Mouse (Mus musculus): Measurements from ENCODE around the gene Med11.
"Not testable (repeated sequence)": the region's sequence is repeated elsewhere in the genome, so short reads cannot be mapped to it uniquely, and the experiment has no call there.

Med11 gene

DNA sequence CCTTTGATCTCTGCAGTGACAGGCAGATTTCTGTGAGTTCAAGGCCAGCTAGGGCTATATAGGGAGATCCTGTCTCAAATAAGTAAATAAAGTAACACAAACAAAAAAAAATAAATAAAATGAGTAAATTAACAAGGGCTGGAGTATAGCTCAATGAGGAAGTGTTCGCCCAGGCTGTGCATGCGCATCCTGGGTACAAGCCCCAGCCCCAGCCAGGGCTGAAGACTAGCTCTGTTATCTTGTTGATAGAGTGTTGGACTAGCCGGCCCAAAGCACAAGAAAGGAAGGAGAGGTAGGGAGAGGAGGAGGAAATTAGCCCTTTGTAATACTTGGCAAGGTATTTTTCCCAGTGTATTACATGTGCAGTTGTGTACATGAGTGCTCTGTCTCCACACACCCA is 7.8 kb upstream of the Med11 start:
- intact Hi-C loops (cut with DNase I) = no loop called here

GRCm38 (mm10) chr11:70444667-70445066 is 7.1 kb upstream of the Med11 start:
- intact Hi-C loops (cut with DNase I) = no loop called here

- intact Hi-C loops (cut with DNase I) = no loop called here
These were observed 5.0 kb upstream of the Med11 start for GRCm38 (mm10) chr11:70446756-70447155.

DNA sequence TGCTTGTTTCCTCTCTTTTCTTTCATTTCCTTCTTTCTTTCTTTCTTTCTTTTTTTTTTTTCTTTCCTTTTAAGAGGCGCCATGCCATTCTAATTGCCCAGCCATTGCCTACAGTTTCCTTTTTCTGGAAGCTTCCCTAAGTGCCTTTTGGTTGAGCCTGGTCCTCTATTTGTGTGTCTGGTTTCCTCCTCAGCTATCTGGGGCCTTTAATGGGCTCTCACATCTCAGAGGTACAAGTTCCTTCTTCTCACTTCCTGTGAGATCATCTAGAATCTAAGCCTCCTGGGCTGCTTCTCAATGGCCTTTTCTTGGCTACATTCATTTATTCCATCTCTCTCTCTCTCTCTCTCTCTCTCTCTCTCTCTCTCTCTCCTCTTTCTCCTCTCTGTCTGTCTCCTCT is 4.3 kb upstream of the Med11 start:
- intact Hi-C loops (cut with DNase I) = no loop called here

DNA sequence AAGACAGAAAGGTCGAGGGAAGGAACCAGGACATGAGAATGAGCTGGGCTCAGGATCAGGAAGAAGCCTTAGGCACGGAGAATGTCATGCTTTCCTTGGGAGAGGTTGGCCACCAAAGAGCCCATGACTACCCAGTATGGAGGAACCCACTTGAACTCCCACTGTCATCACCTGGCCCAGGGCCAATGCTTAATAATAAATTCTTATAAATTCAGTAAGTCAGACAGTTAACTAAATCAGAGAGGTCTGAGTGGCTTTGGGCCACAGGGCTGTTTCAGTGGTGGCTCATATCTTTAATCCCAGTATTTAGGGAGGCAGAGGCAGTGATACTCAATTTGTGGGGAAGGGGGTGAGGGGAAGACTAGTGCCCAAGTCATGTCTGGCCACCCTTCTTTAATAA is 793 bp upstream of the Med11 start:
- intact Hi-C loops (cut with DNase I) = no loop called here

GRCm38 (mm10) chr11:70453261-70454044 is 1.7 kb downstream of the Med11 start:
- intact Hi-C loops (cut with DNase I) = loop anchor here (2.0 kb wide), 1 partner anchor 49 kb away; no protein-coding TSS in a partner anchor

DNA sequence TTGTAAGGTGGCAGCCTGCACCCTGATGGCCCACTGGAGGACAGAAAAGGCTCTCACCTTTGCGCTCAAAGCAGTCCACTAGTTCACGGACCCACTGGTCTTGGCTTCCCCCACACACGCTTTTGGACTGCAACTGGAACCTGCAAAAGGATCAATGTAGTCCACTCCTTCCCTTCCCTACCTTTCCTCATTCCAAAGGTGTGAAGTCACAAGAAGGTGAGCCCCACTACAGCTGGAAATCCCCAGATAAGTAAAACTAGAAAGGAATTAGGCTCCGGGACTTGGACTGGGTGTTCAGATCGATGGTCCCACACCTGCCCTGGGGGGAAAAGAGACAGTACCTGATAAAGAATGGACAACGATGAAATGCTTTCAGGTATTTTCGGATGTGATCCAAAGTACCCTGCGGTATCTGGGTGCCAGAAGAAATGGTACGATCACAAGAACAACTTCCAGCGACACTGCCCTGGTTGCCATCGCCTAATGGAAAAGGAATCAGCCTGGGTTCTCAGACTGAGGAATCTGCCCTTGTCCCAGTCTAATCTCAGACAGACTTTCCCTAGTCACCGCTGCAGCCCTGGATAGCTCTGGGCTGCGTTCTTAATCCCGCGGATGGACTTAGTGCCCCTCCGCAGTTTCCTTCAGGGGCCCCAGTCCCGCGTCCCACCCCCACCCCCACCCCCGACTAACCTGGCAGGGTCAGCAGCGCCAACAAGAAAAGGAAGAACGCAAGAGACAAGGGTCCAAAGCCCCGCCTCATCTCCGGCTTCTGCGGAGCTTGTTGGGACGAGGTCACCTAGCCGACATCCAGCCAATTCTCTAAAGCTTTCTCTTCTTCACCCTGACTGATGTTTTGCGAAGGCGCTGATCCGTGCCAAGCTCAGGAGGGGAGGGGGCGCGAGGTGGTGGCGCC is 7.2 kb downstream of the Med11 start, which contains the start of gene Zmynd15:
Gene Zmynd15 (plus strand): TSS at position 746 of the 913 bp plus-strand sequence.
- intact Hi-C loops (cut with DNase I) = no loop called here

- intact Hi-C loops (cut with DNase I) = no loop called here
These were observed 7.9 kb downstream of the Med11 start, which contains the start of gene Cxcl16 for GRCm38 (mm10) chr11:70459601-70460101. TSS of gene Cxcl16 (minus strand) at chr11:70459984.

- intact Hi-C loops (cut with DNase I) = no loop called here
These were observed 12.3 kb downstream of the Med11 start for GRCm38 (mm10) chr11:70463970-70464369.

DNA sequence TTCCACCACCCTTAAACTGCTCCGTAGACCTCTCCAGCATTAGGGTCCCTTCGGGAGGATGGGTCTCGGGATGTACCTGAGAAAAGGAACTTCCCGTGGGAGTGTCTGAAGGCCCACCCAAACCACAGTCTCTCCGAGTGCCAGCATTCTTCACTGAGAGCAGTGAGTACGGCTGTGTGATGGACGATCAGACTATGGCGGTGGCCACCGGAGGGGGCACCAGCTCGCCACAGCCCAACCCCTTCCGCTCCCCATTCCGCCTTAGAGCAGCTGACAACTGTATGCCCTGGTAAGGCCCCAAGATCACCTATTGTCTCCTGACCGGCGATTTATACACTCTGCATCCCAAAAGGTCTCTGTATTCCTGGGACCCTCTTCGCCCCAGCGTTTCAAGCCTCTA is 13.5 kb downstream of the Med11 start:
- intact Hi-C loops (cut with DNase I) = no loop called here

GRCm38 (mm10) chr11:70465824-70466223 is 14.1 kb downstream of the Med11 start:
- intact Hi-C loops (cut with DNase I) = no loop called here

- intact Hi-C loops (cut with DNase I) = no loop called here
These were observed 16.3 kb downstream of the Med11 start for GRCm38 (mm10) chr11:70467902-70468619.

- intact Hi-C loops (cut with DNase I) = no loop called here
These were observed 18.0 kb downstream of the Med11 start for GRCm38 (mm10) chr11:70469764-70470163.

DNA sequence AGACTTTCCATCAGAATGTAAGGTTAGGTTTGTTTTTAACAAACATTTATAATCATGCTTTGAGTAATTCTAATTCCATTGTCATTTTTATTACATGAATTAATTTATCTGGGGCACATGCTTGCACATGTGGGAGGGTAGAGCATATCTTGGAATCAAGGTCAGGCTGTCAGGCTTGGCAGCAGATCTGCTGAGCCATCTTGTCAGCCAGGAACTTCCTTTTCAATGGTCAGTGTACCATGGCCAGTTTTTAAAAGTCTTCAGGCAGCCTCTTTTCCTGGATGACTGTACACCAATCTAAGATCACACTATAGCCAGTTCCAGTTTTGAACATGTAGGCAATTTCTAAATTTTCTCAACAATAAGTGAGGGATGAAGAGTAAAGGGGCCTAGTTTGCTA is 21.0 kb downstream of the Med11 start:
- intact Hi-C loops (cut with DNase I) = no loop called here

GRCm38 (mm10) chr11:70473291-70473690 is 21.6 kb downstream of the Med11 start:
- intact Hi-C loops (cut with DNase I) = not testable (repeated sequence)

GRCm38 (mm10) chr11:70474872-70475534 is 23.3 kb downstream of the Med11 start:
- intact Hi-C loops (cut with DNase I) = no loop called here

DNA sequence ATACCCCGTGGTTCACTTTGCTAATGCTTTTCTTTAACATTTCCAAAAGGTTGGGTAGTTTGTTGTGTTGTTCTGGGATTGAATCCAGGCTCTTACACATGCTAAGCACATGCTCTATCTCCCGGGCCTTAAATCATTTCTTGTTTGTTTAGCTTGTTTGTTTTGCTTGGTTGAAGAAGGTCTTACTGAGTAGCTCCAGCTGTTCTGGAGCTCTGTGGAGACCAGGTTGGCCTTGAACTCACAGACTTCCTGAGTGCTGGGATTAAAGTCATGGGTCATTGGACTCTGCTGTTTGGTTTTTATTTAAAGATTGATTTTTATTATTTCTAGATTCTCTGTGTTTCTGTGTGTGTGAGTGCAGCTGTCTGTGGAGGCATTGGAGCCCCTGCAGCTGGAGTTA is 33.8 kb downstream of the Med11 start:
- intact Hi-C loops (cut with DNase I) = no loop called here

GRCm38 (mm10) chr11:70487816-70488215 is 36.1 kb downstream of the Med11 start:
- intact Hi-C loops (cut with DNase I) = no loop called here

- intact Hi-C loops (cut with DNase I) = no loop called here
These were observed 37.4 kb downstream of the Med11 start for GRCm38 (mm10) chr11:70489138-70489537.

GRCm38 (mm10) chr11:70489684-70490083 is 38.0 kb downstream of the Med11 start:
- intact Hi-C loops (cut with DNase I) = no loop called here
